Mouse (Mus musculus): Measurements from ENCODE around the gene Col6a2. TPM values are rescaled to one million over a fixed set of nuclear protein-coding genes. Genes with fewer than 3 reads are reported as not detected.

Col6a2 gene
- 7.4 and 7.9 TPM in 2 replicates for polyA plus RNA-seq (2015; fragmentation: Nextera tagmentation; extraction: Ambion mirVana)

GRCm38 (mm10) chr10:76622928-76623680 is at the start of gene Col6a2:
Gene Col6a2, minus strand, starts transcription at chr10:76623630.
- peak within 1 kb of the TSS; percentile 38; the same call in 1 of the 2 replicates for H3K9ac ChIP-seq (replicated peaks)
- H3K4me1 ChIP-seq = peaks cover 4% of the 10 kb centered on the region
- H3K27me3 ChIP-seq = 0 out of 2 replicates have a peak, but pooled peaks cover 4% of the 10 kb centered on the region
- no peaks in the 10 kb centered on the region for H3K36me3 ChIP-seq
- H3K4me3 ChIP-seq = peak within 1 kb of the TSS; percentile 36
- no peaks in the 10 kb centered on the region for H3K9me3 ChIP-seq
- ATAC-seq (replicated peaks) = peak; percentile 63
- 3% methylated on average over 30 of the region's 31 CpGs for whole genome bisulfite sequencing
- H3K4me2 ChIP-seq (replicated peaks) = peak within 1 kb of the TSS; percentile 58
- H3K27ac ChIP-seq (replicated peaks) = no peak within 1 kb of the TSS

GRCm38 (mm10) chr10:76671939-76672338 is 48.5 kb upstream of the Col6a2 start:
- no peak overlapping the region for H3K4me3 ChIP-seq
- H3K4me1 ChIP-seq = no peaks in the 10 kb centered on the region
- H3K36me3 ChIP-seq = no peaks in the 10 kb centered on the region
- ATAC-seq (replicated peaks) = no peak
- 81% methylated on average over 9 of the region's 9 CpGs for WGBS
- no peak overlapping the region for H3K4me2 ChIP-seq (replicated peaks)
- no peaks in the 10 kb centered on the region for H3K27me3 ChIP-seq
- H3K9ac ChIP-seq (replicated peaks) = no peak overlapping the region
- no peak overlapping the region for H3K27ac ChIP-seq (replicated peaks)
- no peaks in the 10 kb centered on the region for H3K9me3 ChIP-seq

- Histone ChIP-seq H3K9ac (replicated peaks) (no peak overlapping the region), H3K27me3 (no peaks in the 10 kb centered on the region), H3K4me1 (no peaks in the 10 kb centered on the region), H3K9me3 (peaks cover 6% of the 10 kb centered on the region; the same call in 1 of the 2 replicates), H3K4me2 (replicated peaks) (no peak overlapping the region), H3K27ac (replicated peaks) (no peak overlapping the region), H3K4me3 (no peak overlapping the region), H3K36me3 (no peaks in the 10 kb centered on the region)
- WGBS = 71% methylated on average over 7 of the region's 7 CpGs
- ATAC-seq (replicated peaks) = no peak
Observed at GRCm38 (mm10) chr10:76668947-76669284, 45.5 kb upstream of the Col6a2 start.

- no peak for ATAC-seq (replicated peaks)
- Histone ChIP-seq H3K4me1 (no peaks in the 10 kb centered on the region), H3K36me3 (no peaks in the 10 kb centered on the region), H3K4me3 (no peak overlapping the region), H3K27me3 (no peaks in the 10 kb centered on the region), H3K4me2 (replicated peaks) (no peak overlapping the region), H3K9me3 (peaks cover 6% of the 10 kb centered on the region; the same call in 1 of the 2 replicates), H3K27ac (replicated peaks) (no peak overlapping the region), H3K9ac (replicated peaks) (no peak overlapping the region)
- WGBS = 88% methylated on average over 4 of the region's 4 CpGs
Observed at GRCm38 (mm10) chr10:76668261-76668946, 45.0 kb upstream of the Col6a2 start.

- H3K4me1 ChIP-seq = no peaks in the 10 kb centered on the region
- ATAC-seq (replicated peaks) = no peak
- peaks cover 6% of the 10 kb centered on the region; the same call in 1 of the 2 replicates for H3K9me3 ChIP-seq
- no peak overlapping the region for H3K9ac ChIP-seq (replicated peaks)
- no peaks in the 10 kb centered on the region for H3K27me3 ChIP-seq
- H3K36me3 ChIP-seq = no peaks in the 10 kb centered on the region
- no peak overlapping the region for H3K4me3 ChIP-seq
- H3K27ac ChIP-seq (replicated peaks) = no peak overlapping the region
- no peak overlapping the region for H3K4me2 ChIP-seq (replicated peaks)
- WGBS = 96% methylated on average over 1 of the region's 1 CpGs
Observed at GRCm38 (mm10) chr10:76667197-76667805, 43.9 kb upstream of the Col6a2 start.

GRCm38 (mm10) chr10:76665551-76665950 is 42.1 kb upstream of the Col6a2 start:
- H3K36me3 ChIP-seq = no peaks in the 10 kb centered on the region
- no peak overlapping the region for H3K27ac ChIP-seq (replicated peaks)
- no peak for ATAC-seq (replicated peaks)
- H3K9me3 ChIP-seq = peaks cover 6% of the 10 kb centered on the region; the same call in 1 of the 2 replicates
- WGBS = 93% methylated on average over 11 of the region's 11 CpGs
- H3K4me1 ChIP-seq = no peaks in the 10 kb centered on the region
- no peaks in the 10 kb centered on the region for H3K27me3 ChIP-seq
- H3K9ac ChIP-seq (replicated peaks) = no peak overlapping the region
- no peak overlapping the region for H3K4me2 ChIP-seq (replicated peaks)
- no peak overlapping the region for H3K4me3 ChIP-seq

- Histone ChIP-seq H3K27me3 (no peaks in the 10 kb centered on the region), H3K9me3 (peaks cover 6% of the 10 kb centered on the region; the same call in 1 of the 2 replicates), H3K4me2 (replicated peaks) (no peak overlapping the region), H3K4me1 (no peaks in the 10 kb centered on the region), H3K27ac (replicated peaks) (no peak overlapping the region), H3K4me3 (no peak overlapping the region), H3K36me3 (no peaks in the 10 kb centered on the region), H3K9ac (replicated peaks) (no peak overlapping the region)
- WGBS = 85% methylated on average over 20 of the region's 20 CpGs
- no peak for ATAC-seq (replicated peaks)
Observed at GRCm38 (mm10) chr10:76664156-76665115, 41.0 kb upstream of the Col6a2 start.

- Histone ChIP-seq H3K9ac (replicated peaks) (no peak overlapping the region), H3K4me1 (no peaks in the 10 kb centered on the region), H3K9me3 (no peaks in the 10 kb centered on the region), H3K4me3 (no peak overlapping the region), H3K36me3 (no peaks in the 10 kb centered on the region), H3K27ac (replicated peaks) (no peak overlapping the region), H3K27me3 (no peaks in the 10 kb centered on the region), H3K4me2 (replicated peaks) (no peak overlapping the region)
- WGBS = 84% methylated on average over 11 of the region's 11 CpGs
- no peak for ATAC-seq (replicated peaks)
Observed at GRCm38 (mm10) chr10:76653345-76654336, 30.2 kb upstream of the Col6a2 start.

GRCm38 (mm10) chr10:76650662-76651342 is 27.4 kb upstream of the Col6a2 start:
- ATAC-seq (replicated peaks) = no peak
- WGBS = 78% methylated on average over 12 of the region's 12 CpGs
- Histone ChIP-seq H3K9ac (replicated peaks) (no peak overlapping the region), H3K36me3 (no peaks in the 10 kb centered on the region), H3K9me3 (no peaks in the 10 kb centered on the region), H3K4me1 (no peaks in the 10 kb centered on the region), H3K27me3 (no peaks in the 10 kb centered on the region), H3K4me3 (no peak overlapping the region), H3K4me2 (replicated peaks) (no peak overlapping the region), H3K27ac (replicated peaks) (no peak overlapping the region)

- no peaks in the 10 kb centered on the region for H3K4me1 ChIP-seq
- 95% methylated on average over 10 of the region's 10 CpGs for WGBS
- no peaks in the 10 kb centered on the region for H3K9me3 ChIP-seq
Observed at GRCm38 (mm10) chr10:76648738-76649137, 25.3 kb upstream of the Col6a2 start.

More at GRCm38 (mm10) chr10:76648738-76649137, 25.3 kb upstream of the Col6a2 start:
- no peak for ATAC-seq (replicated peaks)
- Histone ChIP-seq H3K27me3 (no peaks in the 10 kb centered on the region), H3K9ac (replicated peaks) (no peak overlapping the region), H3K4me3 (no peak overlapping the region), H3K4me2 (replicated peaks) (no peak overlapping the region), H3K27ac (replicated peaks) (no peak overlapping the region), H3K36me3 (no peaks in the 10 kb centered on the region)
